Mouse (Mus musculus) MEL (cell line): ENCODE data around the gene Gm29776. TPM values are rescaled to one million over a fixed set of nuclear protein-coding genes. Genes with fewer than 3 reads are reported as not detected.
A peak's percentile ranks its signal among the peaks of the same experiment; 100 is the strongest.

ENCODE experiments used
- DNase-seq: peaks from one replicate; pipeline ENCODE4 v3.0.0; 2011; ENCODE audit warnings: low read depth, low spot score
- H3K27ac ChIP-seq: 2 replicates; pipeline ENCODE4 v1.5.1; 2012; ENCODE audit warnings: low read depth, mild to moderate bottlenecking, control low read depth, low read length, moderate library complexity; ENCODE audit not compliant: control insufficient read depth
- H3K27me3 ChIP-seq, 2 experiments: fragments of 150-350 bp in 1 of 2; sonication (generic) in 1 of 2; 2 replicates each; pipeline ENCODE4 v1.6.1; 2012; ENCODE audit warnings: low read length in 2 of 2, mild to moderate bottlenecking in 2 of 2, improper control_type of control experiment in 1 of 2, moderate library complexity in 1 of 2; ENCODE audit not compliant: insufficient read depth in 2 of 2, control insufficient read depth in 1 of 2
- H3K36me3 ChIP-seq, 2 experiments: 2 replicates each; pipeline ENCODE4 v1.6.1; 2012 to 2014; ENCODE audit warnings: low read length in 2 of 2, improper control_type of control experiment in 1 of 2, inconsistent platforms in 1 of 2, mild to moderate bottlenecking in 1 of 2; ENCODE audit not compliant: insufficient read depth in 2 of 2, control insufficient read depth in 1 of 2
- H3K4me1 ChIP-seq, 2 experiments: fragments of 150-350 bp in 1 of 2; sonication (generic) in 1 of 2; 2 replicates each; pipeline ENCODE4 v1.6.1; 2012; ENCODE audit warnings: low read length in 2 of 2, improper control_type of control experiment in 1 of 2, mild to moderate bottlenecking in 1 of 2; ENCODE audit not compliant: insufficient read depth in 2 of 2, control insufficient read depth in 1 of 2
- H3K4me3 ChIP-seq, 2 experiments: fragments of 150-350 bp in 1 of 2; sonication (generic) in 1 of 2; 2 replicates each; pipeline ENCODE4 v1.5.1; 2012; ENCODE audit warnings: low read depth in 2 of 2, low read length in 2 of 2, mild to moderate bottlenecking in 2 of 2, moderate library complexity in 2 of 2, control low read depth in 1 of 2, improper control_type of control experiment in 1 of 2; ENCODE audit not compliant: control insufficient read depth in 1 of 2, insufficient read depth in 1 of 2
- H3K79me2 ChIP-seq: 2 replicates; pipeline ENCODE4 v1.6.1; 2012; ENCODE audit warnings: mild to moderate bottlenecking, low read length, moderate library complexity; ENCODE audit not compliant: control insufficient read depth, poor library complexity, insufficient read depth
- H3K9ac ChIP-seq: 2 replicates; pipeline ENCODE4 v1.6.1; 2012; ENCODE audit warnings: low read depth, mild to moderate bottlenecking, control low read depth, low read length, moderate library complexity; ENCODE audit not compliant: control insufficient read depth, poor library complexity, severe bottlenecking
- H3K9me3 ChIP-seq: fragments of 150-350 bp; sonication (generic); replicated peaks from 2 replicates; pipeline ENCODE4 v1.6.1; 2012; ENCODE audit warnings: mild to moderate bottlenecking, low read length, improper control_type of control experiment, moderate library complexity; ENCODE audit not compliant: insufficient read depth
- CTCF ChIP-seq, 3 experiments: IDR thresholded peaks in 2 of 3; conservative IDR thresholded peaks in 1 of 3; 2 replicates each; pipeline ENCODE4 v1.5.1; 2011 to 2012; ENCODE audit warnings: low read length in 3 of 3, low read depth in 2 of 3, mild to moderate bottlenecking in 2 of 3, improper control_type of control experiment in 1 of 3, inconsistent platforms in 1 of 3, mixed read lengths in 1 of 3, moderate library complexity in 1 of 3; ENCODE audit not compliant: control insufficient read depth in 1 of 3, insufficient read depth in 1 of 3, poor library complexity in 1 of 3, severe bottlenecking in 1 of 3
- E2F4 ChIP-seq: IDR thresholded peaks from 2 replicates; pipeline ENCODE4 v1.6.1; 2011; ENCODE audit warnings: low read depth, low read length, improper control_type of control experiment, borderline replicate concordance
- ELF1 ChIP-seq: IDR thresholded peaks from 2 replicates; pipeline ENCODE4 v1.6.1; 2014; ENCODE audit warnings: low read depth, mild to moderate bottlenecking, inconsistent platforms, low read length, improper control_type of control experiment, moderate library complexity
- EP300 ChIP-seq, 2 experiments: IDR thresholded peaks; 2 replicates each; pipeline ENCODE4 v1.6.1; 2011; ENCODE audit warnings: improper control_type of control experiment in 2 of 2, low read length in 2 of 2, low read depth in 1 of 2, mild to moderate bottlenecking in 1 of 2
- ETS1 ChIP-seq: IDR thresholded peaks from 2 replicates; pipeline ENCODE4 v1.6.1; 2012; ENCODE audit warnings: low read depth, mild to moderate bottlenecking, inconsistent platforms, low read length, improper control_type of control experiment, moderate library complexity
- GABPA ChIP-seq: IDR thresholded peaks from 2 replicates; pipeline ENCODE4 v1.6.1; 2012; ENCODE audit warnings: low read depth, mild to moderate bottlenecking, inconsistent platforms, low read length, improper control_type of control experiment, moderate library complexity
- GATA1 ChIP-seq: IDR thresholded peaks from 2 replicates; pipeline ENCODE4 v1.6.1; 2011; ENCODE audit warnings: low read depth, low read length, improper control_type of control experiment
- JUND ChIP-seq: IDR thresholded peaks from 2 replicates; pipeline ENCODE4 v1.6.1; 2011; ENCODE audit warnings: low read depth, mild to moderate bottlenecking, improper control_type of control experiment, low read length
- MAFK ChIP-seq: IDR thresholded peaks from 2 replicates; pipeline ENCODE4 v1.6.1; 2011; ENCODE audit warnings: low read depth, mild to moderate bottlenecking, low read length, improper control_type of control experiment, borderline replicate concordance
- MAZ ChIP-seq: IDR thresholded peaks from 2 replicates; pipeline ENCODE4 v1.6.1; 2012; ENCODE audit warnings: low read depth, mild to moderate bottlenecking, inconsistent platforms, low read length, improper control_type of control experiment
- MYC ChIP-seq: IDR thresholded peaks from 2 replicates; pipeline ENCODE4 v1.6.1; 2011; ENCODE audit warnings: low read depth, mild to moderate bottlenecking, low read length, improper control_type of control experiment, moderate library complexity
- NELFE ChIP-seq: IDR thresholded peaks from 2 replicates; pipeline ENCODE4 v1.6.1; 2011; ENCODE audit warnings: low read depth, low read length, improper control_type of control experiment
- NRF1 ChIP-seq: IDR thresholded peaks from 2 replicates; pipeline ENCODE4 v1.6.1; 2014; ENCODE audit warnings: low read depth, mild to moderate bottlenecking, inconsistent platforms, low read length, improper control_type of control experiment, moderate library complexity; ENCODE audit not compliant: poor library complexity, insufficient read depth, severe bottlenecking
- POLR2A ChIP-seq, 2 experiments: IDR thresholded peaks; 2 replicates each; pipeline ENCODE4 v1.6.1; 2011 to 2012; ENCODE audit warnings: low read length in 2 of 2, mild to moderate bottlenecking in 2 of 2, control low read depth in 1 of 2, improper control_type of control experiment in 1 of 2, low read depth in 1 of 2, moderate library complexity in 1 of 2; ENCODE audit not compliant: control insufficient read depth in 1 of 2, insufficient read depth in 1 of 2, poor library complexity in 1 of 2
- POLR2AphosphoS2 ChIP-seq: IDR thresholded peaks from 2 replicates; pipeline ENCODE4 v1.6.1; 2011; ENCODE audit warnings: low read length, improper control_type of control experiment
- SMC3 ChIP-seq: IDR thresholded peaks from 2 replicates; pipeline ENCODE4 v1.6.1; 2011; ENCODE audit warnings: low read depth, low read length, improper control_type of control experiment
- TCF12 ChIP-seq: IDR thresholded peaks from 2 replicates; pipeline ENCODE4 v1.6.1; 2014; ENCODE audit warnings: low read depth, mild to moderate bottlenecking, inconsistent platforms, low read length, improper control_type of control experiment, moderate library complexity
- UBTF ChIP-seq: IDR thresholded peaks from 2 replicates; pipeline ENCODE4 v1.6.1; 2012; ENCODE audit warnings: low read depth, mild to moderate bottlenecking, inconsistent platforms, low read length, improper control_type of control experiment, moderate library complexity, borderline replicate concordance; ENCODE audit not compliant: insufficient read depth
- USF1 ChIP-seq: IDR thresholded peaks from 2 replicates; pipeline ENCODE4 v1.6.1; 2014; ENCODE audit warnings: low read depth, mild to moderate bottlenecking, inconsistent platforms, low read length, improper control_type of control experiment, moderate library complexity
- ZC3H11A ChIP-seq: IDR thresholded peaks from 2 replicates; pipeline ENCODE4 v1.6.1; 2012; ENCODE audit warnings: low read depth, mild to moderate bottlenecking, inconsistent platforms, low read length, improper control_type of control experiment
- ZKSCAN1 ChIP-seq: IDR thresholded peaks from 2 replicates; pipeline ENCODE4 v1.6.1; 2012; ENCODE audit warnings: low read depth, mild to moderate bottlenecking, inconsistent platforms, low read length, improper control_type of control experiment, moderate library complexity
- ZMIZ1 ChIP-seq: IDR thresholded peaks from 2 replicates; pipeline ENCODE4 v1.6.1; 2012; ENCODE audit warnings: low read depth, mild to moderate bottlenecking, inconsistent platforms, low read length, improper control_type of control experiment, moderate library complexity
- ZNF384 ChIP-seq: IDR thresholded peaks from 2 replicates; pipeline ENCODE4 v1.6.1; 2012; ENCODE audit warnings: low read depth, mild to moderate bottlenecking, inconsistent platforms, low read length, improper control_type of control experiment
- polyA plus RNA-seq, 2 experiments: library from polyadenylated mRNA; stranded (reverse) in 1 of 2; unstranded in 1 of 2; fragments of >175 nt in 1 of 2; fragments of >200 nt in 1 of 2; gene quantifications; 2 replicates each; pipeline versions ENCODE4 v1.2.1 to v1.2.4; 2012; ENCODE audit warnings: low replicate concordance in 2 of 2, low read depth in 1 of 2; ENCODE audit not compliant: insufficient read length in 2 of 2, insufficient read depth in 1 of 2, missing spikeins in 1 of 2
- total RNA-seq: library from RNA; depleted of rRNA; stranded (reverse); fragments of 300-350 nt; gene quantifications from 2 replicates; pipeline ENCODE4 v1.2.3, GENCODE M21; 2012

Gm29776 gene
- total and polyA plus RNA-seq, 3 experiments = not detected

- Histone ChIP-seq H3K4me3 (no peak overlapping the region), H3K36me3 (peaks cover 12 to 22% of the 10 kb centered on the region in 2 experiments), H3K9me3 (no peaks in the 10 kb centered on the region), H3K27ac (no peak overlapping the region), H3K4me1 (peaks cover 2 to 16% of the 10 kb centered on the region in 2 experiments), H3K27me3 (no peaks in the 10 kb centered on the region), H3K9ac (no peak overlapping the region), H3K79me2 (peaks cover 10% of the 10 kb centered on the region; the same call in 1 of the 2 replicates)
- TF ChIP-seq CTCF (IDR thresholded peaks at IDR 0.05 in 2 of 3, conservative IDR thresholded peaks at IDR 0.05 in 1 of 3; ENCODE audit: control insufficient read depth in 1 of 3, insufficient read depth in 1 of 3, low read depth in 2 of 3, low read length in 3 of 3, poor library complexity in 1 of 3, severe bottlenecking in 1 of 3) (peak; percentile 12 to 26 (median 21); a peak in 2 of 6 replicates), MYC (0 out of 2 replicates have a peak, but pooled peaks have one; percentile 56), SMC3 (no peak), MAZ (0 out of 2 replicates have a peak, but pooled peaks have one; percentile 4), MAFK (no peak), JUND (no peak)
- DNase-seq = no peak
Observed at GRCm38 (mm10) chr14:54646898-54647636, 51.6 kb downstream of the Gm29776 start.

DNA sequence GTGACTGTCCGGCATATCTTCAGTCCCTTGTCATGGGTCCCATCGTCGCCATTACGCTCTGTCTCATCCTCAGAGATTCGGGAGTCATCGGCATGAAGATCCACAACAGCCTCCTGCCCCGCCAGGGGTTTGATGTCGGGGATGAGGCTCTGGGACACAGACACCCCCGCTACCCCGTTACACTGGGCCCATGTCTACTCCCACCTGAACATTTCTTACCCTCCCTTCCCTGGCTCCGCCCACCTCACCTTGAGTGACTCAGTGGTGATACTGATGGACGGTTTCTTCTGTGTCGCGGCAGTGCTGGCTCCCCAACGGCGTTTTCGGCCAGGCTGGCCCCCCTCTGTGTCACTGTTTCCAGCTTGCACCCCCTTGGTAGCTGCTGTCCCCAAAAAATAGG is 52.2 kb downstream of the Gm29776 start:
- Histone ChIP-seq H3K27me3 (no peaks in the 10 kb centered on the region), H3K9ac (no peak overlapping the region), H3K79me2 (peaks cover 10% of the 10 kb centered on the region), H3K36me3 (peaks cover 12 to 16% of the 10 kb centered on the region in 2 experiments; a peak in 3 of 4 replicates), H3K4me3 (no peak overlapping the region), H3K9me3 (no peaks in the 10 kb centered on the region), H3K27ac (no peak overlapping the region), H3K4me1 (peaks cover 2 to 15% of the 10 kb centered on the region in 2 experiments; a peak in 3 of 4 replicates)
- DNase-seq = no peak
- no peak for TF ChIP-seq ZNF384
- TF ChIP-seq ETS1 = no peak
- TF ChIP-seq GABPA = no peak
- no peak for TF ChIP-seq MAZ
- TF ChIP-seq UBTF = no peak
- no peak for TF ChIP-seq NELFE
- TF ChIP-seq MYC = no peak

- Histone ChIP-seq H3K4me1 (peaks cover 6 to 15% of the 10 kb centered on the region in 2 experiments; a peak in 3 of 4 replicates), H3K9me3 (no peaks in the 10 kb centered on the region), H3K79me2 (no peaks in the 10 kb centered on the region; the same call in none of the 2 replicates), H3K4me3 (no peak overlapping the region), H3K27me3 (no peaks in the 10 kb centered on the region), H3K27ac (no peak overlapping the region), H3K36me3 (peaks cover 11 to 12% of the 10 kb centered on the region in 2 experiments; a peak in 3 of 4 replicates), H3K9ac (no peak overlapping the region)
- DNase-seq = no peak
- TF ChIP-seq TCF12 = no peak
- no peak for TF ChIP-seq USF1
- no peak for TF ChIP-seq MYC
- TF ChIP-seq CTCF (IDR thresholded peaks at IDR 0.05 in 2 of 3, conservative IDR thresholded peaks at IDR 0.05 in 1 of 3; ENCODE audit: control insufficient read depth in 1 of 3, insufficient read depth in 1 of 3, low read depth in 2 of 3, low read length in 3 of 3, poor library complexity in 1 of 3, severe bottlenecking in 1 of 3) = no peak
- no peak for TF ChIP-seq ZMIZ1
- no peak for TF ChIP-seq ELF1
- no peak for TF ChIP-seq ZKSCAN1
- TF ChIP-seq MAFK = no peak
- no peak for TF ChIP-seq NRF1
- TF ChIP-seq POLR2A (IDR thresholded peaks at IDR 0.05; ENCODE audit: control insufficient read depth in 1 of 2, insufficient read depth in 1 of 2, low read depth in 1 of 2, low read length in 2 of 2, poor library complexity in 1 of 2) = no peak; a peak in 1 of 4 replicates
- no peak for TF ChIP-seq MAZ
- no peak for TF ChIP-seq E2F4
- TF ChIP-seq ZC3H11A = no peak
- no peak for TF ChIP-seq EP300 (IDR thresholded peaks at IDR 0.05; ENCODE audit: low read depth in 1 of 2, low read length in 2 of 2)
- no peak for TF ChIP-seq NELFE
- TF ChIP-seq GATA1 = no peak
- no peak for TF ChIP-seq POLR2AphosphoS2
Observed at GRCm38 (mm10) chr14:54644294-54644693, 54.3 kb downstream of the Gm29776 start.
